Mouse (Mus musculus) C2C12 (cell line): ENCODE data around the gene Dennd6a. TPM values are rescaled to one million over a fixed set of nuclear protein-coding genes. Genes with fewer than 3 reads are reported as not detected.

Source experiments
- H3K27me3 ChIP-seq: one replicate; pipeline ENCODE4 v1.6.1; 2011; ENCODE audit not compliant: control insufficient read depth, insufficient read depth, insufficient read length
- H3K36me3 ChIP-seq: one replicate; pipeline ENCODE4 v1.6.1; 2011; ENCODE audit not compliant: control insufficient read depth, insufficient read depth
- H3K4me3 ChIP-seq: one replicate; pipeline ENCODE4 v1.5.1; 2011; ENCODE audit warnings: mild to moderate bottlenecking, control low read depth; ENCODE audit not compliant: poor library complexity, insufficient read depth, severe bottlenecking
- H3K79me2 ChIP-seq: one replicate; pipeline ENCODE4 v1.6.1; 2011; ENCODE audit not compliant: control insufficient read depth, insufficient read depth
- H3K79me3 ChIP-seq: one replicate; pipeline ENCODE4 v1.6.1; 2011; ENCODE audit warnings: low read depth, control low read depth
- H3ac ChIP-seq: one replicate; pipeline ENCODE3; 2011; ENCODE audit warnings: low read depth; ENCODE audit not compliant: control insufficient read depth, insufficient read length
- CEBPB ChIP-seq: IDR thresholded peaks from one replicate; pipeline ENCODE4 v1.6.1; 2011; ENCODE audit warnings: low read depth, mild to moderate bottlenecking, control low read depth, moderate library complexity
- CTCF ChIP-seq: IDR thresholded peaks from one replicate; pipeline ENCODE4 v1.5.1; 2011; ENCODE audit not compliant: control insufficient read depth, insufficient read depth, insufficient read length
- FOSL1 ChIP-seq: IDR thresholded peaks from one replicate; pipeline ENCODE4 v1.8.0; 2011; ENCODE audit warnings: mild to moderate bottlenecking, low read length; ENCODE audit not compliant: poor library complexity, insufficient read depth, severe bottlenecking
- MAX ChIP-seq: IDR thresholded peaks from one replicate; pipeline ENCODE4 v1.6.1; 2011; ENCODE audit warnings: mild to moderate bottlenecking, control low read depth
- MYOD1 ChIP-seq: IDR thresholded peaks from one replicate; pipeline ENCODE4 v1.6.1; 2011; ENCODE audit warnings: low read depth; ENCODE audit not compliant: control insufficient read depth, insufficient read length
- MYOG ChIP-seq: IDR thresholded peaks from one replicate; pipeline ENCODE4 v1.6.1; 2011; ENCODE audit not compliant: control insufficient read depth, insufficient read length; ENCODE audit errors: extremely low read depth
- USF1 ChIP-seq: IDR thresholded peaks from one replicate; pipeline ENCODE4 v1.6.1; 2011; ENCODE audit warnings: low read depth, mild to moderate bottlenecking, control low read depth, moderate library complexity
- polyA plus RNA-seq: library from polyadenylated mRNA; unstranded; fragments of >200 nt; fragmentation: generic; extraction: Trizol; gene quantifications from one replicate; pipeline ENCODE4 v1.2.1, GENCODE M21; 2012; ENCODE audit warnings: missing spikeins

The Dennd6a gene
- polyA plus RNA-seq, 1 experiment: 3.7 TPM

DNA sequence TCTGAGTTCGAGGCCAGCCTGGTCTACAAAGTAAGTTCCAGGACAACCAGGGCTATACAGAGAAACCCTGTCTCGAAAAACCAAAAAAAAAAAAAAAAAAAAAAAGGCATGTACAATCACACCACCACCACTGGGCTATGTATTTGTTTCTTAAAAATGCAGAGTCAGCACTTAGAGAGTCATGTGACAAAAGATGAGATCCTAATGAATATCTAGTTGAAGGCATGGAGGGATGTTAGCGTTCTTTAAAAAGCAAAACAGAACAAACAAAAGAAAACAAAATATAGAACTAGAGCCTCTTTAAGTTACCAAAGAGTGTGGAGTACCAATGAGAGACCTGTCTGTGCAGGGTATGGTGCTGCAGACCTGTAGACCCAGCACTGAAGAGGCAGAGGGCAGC lies 10.0 kb downstream of the Dennd6a start:
- Histone ChIP-seq H3K79me2 (peaks cover 82% of the 10 kb centered on the region), H3K79me3 (peaks cover 45% of the 10 kb centered on the region), H3ac (no peak overlapping the region), H3K36me3 (peaks cover 16% of the 10 kb centered on the region), H3K4me3 (no peak overlapping the region), H3K27me3 (no peaks in the 10 kb centered on the region)
- no peak for TF ChIP-seq USF1
- TF ChIP-seq FOSL1: no peak
- no peak for TF ChIP-seq MYOG
- no peak for TF ChIP-seq CTCF
- no peak for TF ChIP-seq MAX
- TF ChIP-seq MYOD1: no peak
- no peak for TF ChIP-seq CEBPB

DNA sequence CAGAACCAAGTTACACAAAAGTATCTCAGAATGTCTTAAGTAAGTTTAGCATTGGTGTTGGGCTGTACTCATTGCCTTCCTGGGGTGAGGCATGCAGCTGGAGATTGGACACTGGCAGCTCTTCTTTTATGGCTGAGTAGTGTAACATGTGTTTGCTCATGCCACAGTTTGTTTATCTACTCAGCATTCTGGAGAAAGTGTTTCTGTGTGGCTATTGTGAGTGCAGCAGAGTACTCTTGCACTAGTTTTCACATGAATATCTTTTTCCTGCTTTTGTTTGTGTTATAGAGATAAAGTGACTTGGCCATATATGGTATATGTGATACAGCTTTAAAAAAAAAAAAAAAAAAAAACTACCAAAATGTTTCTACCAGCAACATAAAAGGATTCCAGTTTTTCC lies 13.5 kb downstream of the Dennd6a start:
- TF ChIP-seq CTCF: no peak
- TF ChIP-seq FOSL1: no peak
- TF ChIP-seq USF1: no peak
- TF ChIP-seq MYOD1: no peak
- TF ChIP-seq CEBPB: no peak
- TF ChIP-seq MAX: no peak
- no peak for TF ChIP-seq MYOG
- Histone ChIP-seq H3ac (no peak overlapping the region), H3K4me3 (no peak overlapping the region), H3K27me3 (no peaks in the 10 kb centered on the region), H3K79me3 (peaks cover 26% of the 10 kb centered on the region), H3K79me2 (peaks cover 54% of the 10 kb centered on the region), H3K36me3 (peaks cover 12% of the 10 kb centered on the region)

DNA sequence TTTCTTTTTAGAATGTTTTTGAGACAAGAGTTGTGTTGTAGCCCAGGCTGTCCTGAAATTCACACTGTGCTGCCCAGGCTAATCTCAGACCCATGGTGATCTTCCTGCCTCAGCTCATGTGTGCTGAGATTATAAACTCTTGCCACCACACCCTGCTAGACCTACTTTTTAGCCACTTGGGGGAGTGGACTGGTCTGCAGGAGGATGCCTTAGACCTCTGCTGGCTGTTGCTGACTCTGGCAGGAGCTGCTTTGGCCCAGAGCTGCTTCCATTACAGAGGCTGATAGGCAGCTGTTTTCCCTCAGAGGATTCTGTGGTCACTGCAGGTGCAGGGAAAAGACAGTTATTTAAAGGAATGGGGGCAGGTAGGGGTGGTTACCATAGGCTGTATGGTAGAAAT lies 17.7 kb downstream of the Dennd6a start:
- Histone ChIP-seq H3K79me2 (peaks cover 13% of the 10 kb centered on the region), H3K27me3 (no peaks in the 10 kb centered on the region), H3K36me3 (peaks cover 21% of the 10 kb centered on the region), H3K4me3 (no peak overlapping the region), H3ac (no peak overlapping the region), H3K79me3 (peaks cover 8% of the 10 kb centered on the region)
- no peak for TF ChIP-seq USF1
- no peak for TF ChIP-seq MAX
- TF ChIP-seq MYOG: no peak
- no peak for TF ChIP-seq CEBPB
- TF ChIP-seq FOSL1: no peak
- no peak for TF ChIP-seq CTCF
- no peak for TF ChIP-seq MYOD1

DNA sequence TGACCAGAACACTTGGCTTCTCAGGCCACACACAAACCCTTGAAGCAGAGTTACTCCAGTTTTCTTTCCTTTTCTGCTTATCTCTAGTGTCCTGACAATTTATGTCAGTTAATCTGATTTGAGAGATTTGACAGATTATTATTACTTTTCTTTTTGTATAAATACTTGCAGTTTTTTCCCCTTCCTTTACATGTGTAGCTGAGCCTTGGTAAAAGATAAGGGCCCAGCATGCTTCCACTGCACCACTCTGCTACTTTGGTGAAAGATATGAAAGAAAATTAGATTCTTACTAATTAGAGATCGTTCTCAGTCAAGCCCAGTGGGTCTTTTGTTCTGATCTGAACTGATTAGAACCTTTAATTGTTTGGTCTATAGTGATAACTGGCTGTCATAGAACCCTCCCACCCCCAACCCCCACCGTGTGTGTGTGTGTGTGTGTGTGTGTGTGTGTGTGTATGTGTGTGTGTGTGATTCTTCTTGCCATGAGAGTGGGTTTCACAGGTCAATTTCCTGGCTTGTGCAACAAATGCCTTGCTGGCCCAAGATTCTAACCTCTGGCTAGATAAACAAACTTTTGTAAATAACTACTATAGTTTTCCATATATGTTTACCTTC lies 19.7 kb downstream of the Dennd6a start:
- TF ChIP-seq MYOD1: no peak
- no peak for TF ChIP-seq MYOG
- TF ChIP-seq CTCF: no peak
- no peak for TF ChIP-seq USF1
- no peak for TF ChIP-seq CEBPB
- no peak for TF ChIP-seq FOSL1
- H3K27me3 ChIP-seq: no peaks in the 10 kb centered on the region

DNA sequence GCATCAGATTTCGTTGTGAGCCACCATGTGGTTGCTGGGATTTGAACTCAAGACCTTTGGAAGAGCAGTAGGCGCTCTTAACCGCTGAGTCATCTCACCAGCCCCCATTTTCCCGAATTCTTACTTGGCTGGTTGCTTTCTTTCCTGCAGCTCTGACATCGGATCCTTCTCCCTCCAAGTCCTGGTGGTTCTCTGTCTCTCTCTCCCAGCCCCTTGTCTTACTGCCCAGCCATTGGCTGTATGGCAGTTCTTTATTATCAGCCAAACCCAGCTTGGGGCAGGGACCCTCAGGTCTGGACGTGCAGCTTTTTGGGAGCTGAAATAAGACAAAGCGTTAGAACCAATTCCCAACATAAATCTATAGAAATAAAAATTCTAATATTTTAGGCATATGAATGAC lies 21.5 kb downstream of the Dennd6a start:
- Histone ChIP-seq H3K79me2 (no peaks in the 10 kb centered on the region), H3ac (no peak overlapping the region), H3K4me3 (no peak overlapping the region), H3K36me3 (peaks cover 26% of the 10 kb centered on the region), H3K79me3 (no peaks in the 10 kb centered on the region), H3K27me3 (no peaks in the 10 kb centered on the region)
- no peak for TF ChIP-seq CTCF
- TF ChIP-seq CEBPB: no peak
- no peak for TF ChIP-seq FOSL1
- no peak for TF ChIP-seq MYOD1
- TF ChIP-seq MAX: no peak

More for the DNA sequence above, 19.7 kb downstream of the Dennd6a start:
- H3K4me3 ChIP-seq: no peak overlapping the region
- no peaks in the 10 kb centered on the region for H3K79me2 ChIP-seq
- H3ac ChIP-seq: no peak overlapping the region
- peaks cover 3% of the 10 kb centered on the region for H3K79me3 ChIP-seq
- H3K36me3 ChIP-seq: peaks cover 24% of the 10 kb centered on the region

- Histone ChIP-seq H3K27me3 (no peaks in the 10 kb centered on the region), H3K36me3 (peaks cover 30% of the 10 kb centered on the region), H3K4me3 (no peak overlapping the region), H3ac (no peak overlapping the region), H3K79me3 (no peaks in the 10 kb centered on the region), H3K79me2 (no peaks in the 10 kb centered on the region)
- no peak for TF ChIP-seq MAX
- TF ChIP-seq CTCF: no peak
- TF ChIP-seq USF1: no peak
- no peak for TF ChIP-seq MYOD1
- no peak for TF ChIP-seq CEBPB
- TF ChIP-seq FOSL1: no peak
- no peak for TF ChIP-seq MYOG
Observed at GRCm38 (mm10) chr14:26595695-26596365, 22.2 kb downstream of the Dennd6a start.
